Mouse (Mus musculus): ENCODE data around the gene Tub.

Gene Tub

DNA sequence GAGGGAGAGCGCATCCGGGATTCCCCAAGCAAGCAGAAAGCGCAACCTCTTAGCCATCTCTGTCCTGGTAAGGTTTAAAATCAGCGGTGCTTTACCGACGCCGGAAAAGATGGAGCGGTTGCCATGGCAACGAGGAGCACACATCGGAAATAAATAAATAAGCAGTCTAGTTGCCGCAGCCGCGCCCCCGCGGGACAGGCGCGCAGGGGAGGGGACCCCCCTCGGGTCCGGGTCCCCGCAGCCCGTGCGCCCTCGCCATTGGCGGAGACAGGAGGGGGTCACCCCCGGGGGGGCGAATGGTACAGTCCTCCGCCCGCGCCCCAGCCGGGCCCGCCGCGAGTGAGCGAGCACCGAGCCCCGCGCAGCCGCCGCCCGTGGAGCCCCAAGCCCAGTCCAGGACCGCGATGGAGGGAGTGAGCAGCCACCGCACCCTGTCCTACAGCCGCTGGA lies at the start of gene Tub:
TSS of gene Tub (plus strand) at position 27 of the 450 bp plus-strand sequence.
- peak; percentile 88 for DNase-seq

DNA sequence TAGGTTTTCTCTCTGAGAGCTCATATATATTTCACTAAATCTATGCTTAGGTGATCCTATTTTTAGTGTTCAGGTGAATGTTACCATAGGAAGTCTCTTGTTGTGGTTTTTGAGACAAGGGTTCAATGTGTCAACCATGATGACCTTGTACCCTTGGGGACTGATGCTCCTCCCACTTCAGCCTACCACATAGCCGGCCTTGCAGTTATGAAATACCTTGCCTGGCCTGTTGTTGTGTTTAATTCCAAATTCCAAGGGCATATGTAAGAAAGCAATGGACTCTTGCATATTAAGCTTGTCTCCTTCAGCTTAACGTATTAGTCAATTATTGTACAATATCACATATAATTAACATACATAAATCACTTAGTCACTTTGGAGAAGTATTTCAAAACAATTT lies 46.2 kb upstream of the Tub start:
- no peak for DNase-seq

DNA sequence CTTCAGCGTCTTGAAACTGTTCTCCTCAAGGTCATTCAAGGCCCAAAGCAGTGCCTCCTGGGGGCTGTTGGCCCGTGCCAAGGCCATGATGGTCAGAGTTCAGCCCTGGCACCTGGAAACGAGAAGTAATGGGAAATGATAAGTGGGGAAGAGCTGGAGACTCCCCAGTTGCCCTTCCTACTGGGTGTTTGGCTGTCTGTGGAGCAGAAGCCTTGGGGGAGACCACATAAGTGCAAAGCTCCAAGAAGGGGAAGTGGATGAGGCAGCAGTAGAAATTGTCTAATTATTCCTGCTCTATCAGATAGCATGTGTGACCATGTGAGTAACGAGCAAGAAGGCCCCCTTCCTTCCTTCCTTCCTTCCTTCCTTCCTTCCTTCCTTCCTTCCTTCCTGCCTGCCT lies 23.1 kb upstream of the Tub start:
- DNase-seq: no peak

- DNase-seq: no peak
These were observed 21.6 kb upstream of the Tub start for GRCm38 (mm10) chr7:108928280-108929188.

GRCm38 (mm10) chr7:108929726-108930393 lies 20.3 kb upstream of the Tub start, which contains the start of gene Nlrp10:
Gene Nlrp10, minus strand, starts transcription at chr7:108930178.
- DNase-seq: no peak

- DNase-seq: peak; percentile 96
These were observed 16.1 kb upstream of the Tub start, which contains the start of gene Eif3f for GRCm38 (mm10) chr7:108933794-108934731. Gene Eif3f, plus strand, starts transcription at chr7:108934417.

DNA sequence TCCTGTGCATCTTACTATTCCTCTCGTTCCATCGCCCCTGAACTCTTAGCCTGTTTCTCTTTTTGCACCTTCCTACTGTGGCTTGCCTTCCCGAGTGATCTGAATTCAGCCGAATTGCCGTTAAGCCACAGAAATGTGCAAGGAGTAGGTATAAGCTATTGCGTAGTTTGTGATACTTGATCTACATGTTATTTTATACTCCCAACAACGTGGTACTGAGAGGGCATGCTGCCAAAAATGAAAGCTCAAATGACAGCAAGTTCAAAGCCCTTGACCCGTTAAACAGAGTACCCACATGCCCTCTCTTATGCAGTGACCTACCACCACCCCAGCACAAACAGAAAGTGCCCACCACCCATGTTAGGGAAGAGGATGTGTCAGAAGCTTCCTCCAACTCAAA lies 15.3 kb upstream of the Tub start:
- no peak for DNase-seq

DNA sequence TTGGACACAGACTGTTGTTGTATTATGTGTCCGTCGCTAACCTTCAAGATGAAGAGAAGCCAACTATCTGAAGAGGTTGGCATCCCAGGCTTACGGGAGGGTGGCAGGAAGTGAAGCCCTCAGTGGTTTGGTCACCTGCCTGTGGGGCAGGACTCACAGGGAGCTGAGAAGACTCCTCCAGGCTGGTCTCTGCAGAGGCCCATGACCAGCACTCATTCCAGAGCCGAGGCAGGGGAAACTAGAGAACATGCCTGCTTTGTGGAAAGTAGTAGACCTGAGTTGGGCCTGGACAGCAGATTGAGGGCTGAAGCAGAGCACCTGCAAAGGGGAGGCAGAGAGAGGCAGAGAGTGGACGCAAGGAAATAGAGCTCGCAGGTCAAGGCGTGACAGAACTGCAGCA lies 14.7 kb upstream of the Tub start:
- no peak for DNase-seq

DNA sequence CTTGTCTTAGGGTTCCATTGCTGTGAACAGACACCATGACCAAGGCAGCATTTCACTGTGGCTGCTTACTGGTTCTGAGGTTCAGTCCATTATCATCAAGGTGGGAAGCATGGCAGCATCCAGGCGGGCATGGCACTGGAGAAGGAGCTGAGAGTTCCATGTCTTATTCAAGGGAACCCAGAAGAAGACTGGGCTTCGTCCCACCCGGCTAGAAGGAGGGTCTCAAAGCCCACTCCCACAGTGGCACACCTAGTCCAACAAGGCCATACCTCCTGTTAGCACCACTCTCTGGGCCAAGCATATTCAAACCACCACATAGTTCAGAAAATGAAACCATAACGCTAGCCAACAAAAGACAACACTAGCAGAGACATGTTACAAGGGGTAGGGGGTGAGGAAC lies 13.5 kb upstream of the Tub start:
- no peak for DNase-seq

DNA sequence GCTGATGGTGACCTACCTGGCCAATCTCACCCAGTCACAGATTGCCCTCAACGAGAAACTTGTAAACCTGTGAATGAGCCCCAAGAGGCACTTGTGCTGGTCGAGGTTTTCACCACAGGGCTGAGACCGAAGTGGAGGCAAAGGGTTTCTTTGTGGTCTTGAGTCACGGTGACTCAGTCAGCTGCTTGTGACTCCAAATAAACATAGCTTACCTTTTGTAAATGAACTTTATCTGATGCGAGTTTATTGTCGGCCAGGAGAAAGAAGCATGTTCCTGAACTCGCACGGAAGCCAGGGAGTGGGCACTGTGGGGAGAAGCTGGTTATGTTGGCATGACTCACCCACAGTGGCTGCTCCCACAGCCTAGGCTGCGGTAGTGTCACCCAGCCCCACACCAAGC lies 8.7 kb upstream of the Tub start:
- DNase-seq: no peak

GRCm38 (mm10) chr7:108944002-108944401 lies 6.1 kb upstream of the Tub start:
- DNase-seq: no peak

DNA sequence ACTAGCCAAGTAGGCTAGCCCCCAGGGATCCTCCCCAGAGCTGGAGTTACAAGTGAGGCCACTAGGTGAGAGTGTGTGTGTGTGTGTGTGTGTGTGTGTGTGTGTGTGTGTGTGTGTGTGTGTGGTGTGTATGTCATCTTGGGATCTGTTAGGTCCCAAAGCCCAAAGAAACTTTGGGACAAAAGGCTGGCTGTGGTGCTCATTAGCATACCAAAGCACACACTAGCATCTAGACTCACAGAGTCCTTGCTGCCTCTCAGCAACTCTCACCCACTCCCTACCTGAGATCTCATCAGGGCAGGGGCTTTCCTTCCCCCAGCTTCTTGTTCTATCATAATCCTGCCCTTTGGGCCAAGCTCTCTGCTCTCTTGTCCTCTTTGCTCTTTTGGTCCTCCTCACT lies 1.5 kb upstream of the Tub start:
- DNase-seq: no peak

GRCm38 (mm10) chr7:108949301-108949700 lies 837 bp upstream of the Tub start:
- no peak for DNase-seq

DNA sequence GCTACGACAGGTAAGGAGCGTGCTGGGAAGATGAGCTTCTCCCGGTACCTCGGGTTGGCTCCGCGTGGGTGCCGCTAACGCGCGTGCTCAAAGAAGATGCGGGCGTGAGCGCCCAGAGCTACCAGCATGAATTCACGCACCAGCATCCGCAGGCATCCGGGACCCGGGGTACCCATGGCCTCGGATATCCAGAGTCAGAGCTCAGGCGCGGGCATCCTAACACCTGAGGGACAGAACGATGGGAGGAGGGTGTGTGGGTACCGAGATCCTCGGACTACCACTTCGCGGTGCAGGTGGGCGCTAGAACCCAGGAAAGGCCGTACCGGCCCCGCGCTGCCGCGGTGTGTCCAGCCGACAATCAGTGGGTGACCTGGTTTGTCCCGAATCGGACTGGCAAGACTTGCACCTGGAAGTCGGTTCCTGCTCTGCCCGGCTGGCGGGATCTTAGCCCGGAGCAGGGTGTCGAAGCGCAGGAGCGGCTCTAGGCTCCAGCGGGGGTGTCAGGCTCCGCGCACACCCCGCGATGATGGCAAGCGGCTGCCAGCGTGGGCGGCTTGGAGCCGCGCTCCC lies 709 bp downstream of the Tub start:
- peak; percentile 72 for DNase-seq

DNA sequence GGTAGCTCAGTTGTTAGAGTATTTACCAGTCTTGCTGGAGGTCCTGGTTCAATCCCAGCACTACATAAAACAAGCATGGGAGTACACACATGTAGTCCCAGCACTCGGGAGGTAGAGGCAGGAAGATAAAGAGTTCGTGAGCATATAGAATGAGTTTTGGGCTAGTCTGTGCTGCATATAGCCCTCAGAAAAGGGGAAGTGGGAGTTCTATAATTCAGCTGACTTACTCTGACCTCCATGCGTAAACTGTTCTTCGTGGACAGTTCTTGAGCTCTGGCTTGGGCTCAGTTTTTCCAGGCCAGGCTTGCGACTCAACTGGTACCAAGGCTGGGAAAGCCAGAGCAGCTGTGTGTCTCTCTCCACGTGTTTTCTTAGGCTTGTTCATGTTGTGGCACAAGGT lies 2.7 kb downstream of the Tub start:
- DNase-seq: no peak

GRCm38 (mm10) chr7:108954185-108954584 lies 4.0 kb downstream of the Tub start:
- no peak for DNase-seq

DNA sequence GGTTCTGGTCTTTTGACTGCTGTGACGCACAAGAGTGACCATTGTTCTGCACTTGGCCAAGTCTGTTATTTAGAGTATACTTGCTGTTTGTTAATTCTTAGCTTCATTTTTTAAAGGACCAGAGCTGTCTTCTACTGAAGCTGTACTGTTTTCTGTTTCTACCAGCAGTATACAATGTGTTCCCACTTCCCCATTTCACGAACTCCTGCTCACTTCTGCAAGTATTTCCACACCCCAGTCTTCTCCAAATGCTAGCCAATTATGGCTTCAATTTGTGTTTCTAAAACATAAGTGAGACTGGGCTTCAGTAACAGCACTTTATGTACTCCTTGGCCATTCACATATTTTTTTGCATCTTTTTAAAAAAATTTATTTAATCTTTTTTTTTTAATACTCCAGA lies 7.6 kb downstream of the Tub start:
- DNase-seq: no peak

DNA sequence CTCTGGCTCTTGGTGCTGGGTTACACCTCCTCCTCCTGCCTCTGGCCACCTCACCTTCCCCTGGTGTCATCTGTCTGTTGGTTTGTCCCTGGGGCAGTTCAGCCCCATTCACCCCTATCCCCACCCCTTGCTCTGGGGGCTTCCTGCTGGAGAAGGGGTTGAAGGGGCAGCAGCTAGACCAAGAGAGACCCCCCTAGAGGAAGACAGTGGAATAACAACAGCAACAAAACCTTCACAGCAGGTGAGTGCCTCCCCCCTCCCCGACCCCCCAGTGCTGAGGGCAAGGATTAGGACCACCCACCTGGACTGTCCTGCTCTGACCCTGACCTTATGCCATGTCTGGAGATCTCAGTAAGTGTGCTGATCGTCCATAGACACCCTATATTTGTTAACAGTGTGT lies 15.8 kb downstream of the Tub start:
- DNase-seq: no peak

DNA sequence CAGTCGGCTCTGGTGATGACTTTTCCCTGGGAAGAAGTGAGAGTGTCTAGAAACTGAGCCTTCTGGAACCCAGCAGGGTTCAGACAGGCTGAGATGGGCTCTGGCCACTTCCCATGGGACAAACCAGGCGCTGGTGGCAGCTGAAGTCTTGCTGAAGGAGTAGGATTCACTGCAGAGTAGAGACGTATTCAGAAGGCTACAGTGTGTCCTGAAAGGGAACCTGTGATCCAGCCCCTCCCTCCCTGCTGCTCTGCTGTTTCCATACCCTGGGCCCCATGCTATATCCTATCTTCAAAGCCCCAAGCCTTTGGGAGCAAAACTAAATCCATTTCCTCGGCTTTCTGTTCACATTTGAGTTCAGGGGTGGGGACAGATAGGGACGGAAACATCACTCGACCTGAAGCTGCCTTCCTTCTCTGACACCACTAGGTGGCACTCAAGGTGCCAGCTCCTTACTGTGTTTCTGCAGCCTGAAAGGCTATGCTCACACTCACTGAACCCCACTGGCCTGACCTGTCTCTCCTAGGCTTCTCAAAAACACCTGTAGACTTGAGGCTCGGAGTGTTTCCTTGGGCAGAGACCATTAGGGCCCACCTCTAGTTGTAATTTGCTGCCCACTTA lies 16.7 kb downstream of the Tub start:
- DNase-seq: peak; percentile 67

- no peak for DNase-seq
These were observed 18.1 kb downstream of the Tub start for GRCm38 (mm10) chr7:108968201-108968600.

- no peak for DNase-seq
These were observed 22.1 kb downstream of the Tub start for GRCm38 (mm10) chr7:108972273-108972672.

Data from layer of hippocampus, adult 9-11 months (tissue).